Mouse (Mus musculus) gonadal fat pad, adult 2 months (tissue): ENCODE data around the gene Agtr1b. TPM values are rescaled to one million over a fixed set of nuclear protein-coding genes. Genes with fewer than 3 reads are reported as not detected.

Experiments used
- DNase-seq: peaks from one replicate; pipeline ENCODE4 v3.0.0-alpha.2; 2012; ENCODE audit warnings: low read depth
- polyA plus RNA-seq: library from polyadenylated mRNA; depleted of rRNA; stranded (reverse); fragments of >200 nt; gene quantifications from 2 replicates; pipeline ENCODE4 v1.2.3, GENCODE M21; 2012; rRNA removed

Gene Agtr1b
- polyA plus RNA-seq = 0.05 and 0.09 TPM in 2 replicates

DNA sequence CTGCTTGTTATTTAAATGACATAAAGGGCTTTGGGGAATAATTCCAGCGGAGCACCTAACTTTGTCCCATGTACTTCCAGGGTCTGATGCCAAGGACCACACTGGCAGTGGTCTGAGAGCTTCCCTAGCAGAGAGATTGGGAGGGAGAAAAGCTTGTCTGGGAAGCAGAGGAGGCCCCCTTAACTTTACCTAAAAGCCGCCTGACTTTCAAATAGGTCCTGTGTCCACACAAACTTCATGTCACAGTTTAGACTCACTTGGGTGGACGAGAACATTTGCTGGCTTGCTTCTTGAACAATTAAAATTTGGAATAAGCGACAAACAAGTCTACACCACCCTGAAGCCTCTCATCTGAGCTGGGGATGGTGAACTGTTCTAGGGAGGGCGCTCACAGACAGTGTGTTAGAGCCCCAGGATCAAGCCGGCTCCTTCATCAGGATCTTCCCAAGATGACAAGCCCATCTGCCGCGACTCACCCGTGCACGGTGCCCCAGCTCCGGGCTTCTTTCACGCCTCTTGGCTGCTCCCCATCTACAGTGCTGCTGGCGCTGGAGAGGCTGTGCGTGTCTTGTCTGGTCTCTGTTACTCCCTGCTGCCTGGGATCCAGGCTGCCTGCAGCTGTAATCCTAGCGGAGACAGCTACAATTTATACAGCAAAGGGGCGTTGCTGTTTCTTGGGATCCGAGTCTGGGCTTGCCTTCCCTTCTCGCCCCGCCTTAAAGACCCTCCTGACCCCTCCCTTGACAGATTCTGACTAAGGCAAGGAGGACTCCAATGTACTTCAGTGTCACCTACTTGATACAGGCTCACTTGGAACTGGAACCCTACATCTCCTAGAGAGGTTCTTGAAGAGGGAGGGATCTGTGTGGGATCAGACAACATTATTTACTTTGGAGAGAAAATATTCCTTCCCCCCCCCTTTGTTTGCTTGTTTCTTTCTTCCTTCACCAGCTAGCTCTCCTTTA is at the start of gene Agtr1b:
Gene Agtr1b (minus strand): TSS at position 620 of the 965 bp plus-strand sequence.
- DNase-seq = no peak

- DNase-seq = no peak
Measured at GRCm38 (mm10) chr3:20353598-20353997, 13.4 kb downstream of the Agtr1b start.

DNA sequence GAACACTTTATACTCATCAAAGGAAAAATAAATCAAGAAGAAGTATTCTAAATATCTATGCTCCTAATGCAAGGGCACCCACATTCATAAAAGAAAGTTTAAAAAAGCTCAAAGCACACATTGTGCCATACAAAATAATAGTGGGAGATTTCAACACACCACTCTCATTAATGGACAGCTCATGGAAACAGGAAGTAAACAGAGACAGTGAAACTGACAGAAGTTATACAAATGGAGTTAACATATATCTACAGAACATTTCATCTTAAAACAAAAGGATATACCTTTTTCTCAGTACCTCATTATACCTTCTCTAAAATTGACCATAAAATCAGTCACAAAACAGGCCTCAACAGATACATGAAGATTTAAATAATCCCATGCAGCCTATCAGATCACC is 18.8 kb downstream of the Agtr1b start:
- DNase-seq = no peak

GRCm38 (mm10) chr3:20340402-20340801 is 26.6 kb downstream of the Agtr1b start:
- DNase-seq = no peak

DNA sequence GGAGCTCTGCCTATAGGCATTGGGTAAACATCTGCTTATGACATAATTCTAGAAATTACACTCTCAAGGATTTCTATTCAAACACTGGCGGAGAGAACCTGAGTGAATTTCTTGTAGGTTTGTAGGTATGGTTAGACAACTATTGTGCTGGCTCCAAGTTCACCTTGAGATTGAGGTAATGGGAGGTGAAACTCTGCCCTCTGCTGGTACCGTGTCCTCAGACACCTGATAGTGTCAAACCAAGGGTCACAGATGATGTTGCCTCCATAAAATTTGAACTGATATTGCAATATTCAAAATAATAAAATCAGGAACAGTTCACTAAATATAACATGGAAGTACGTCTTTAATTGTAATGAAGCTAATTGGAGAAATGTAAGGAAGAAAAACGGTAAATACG is 32.3 kb downstream of the Agtr1b start:
- DNase-seq = no peak

DNA sequence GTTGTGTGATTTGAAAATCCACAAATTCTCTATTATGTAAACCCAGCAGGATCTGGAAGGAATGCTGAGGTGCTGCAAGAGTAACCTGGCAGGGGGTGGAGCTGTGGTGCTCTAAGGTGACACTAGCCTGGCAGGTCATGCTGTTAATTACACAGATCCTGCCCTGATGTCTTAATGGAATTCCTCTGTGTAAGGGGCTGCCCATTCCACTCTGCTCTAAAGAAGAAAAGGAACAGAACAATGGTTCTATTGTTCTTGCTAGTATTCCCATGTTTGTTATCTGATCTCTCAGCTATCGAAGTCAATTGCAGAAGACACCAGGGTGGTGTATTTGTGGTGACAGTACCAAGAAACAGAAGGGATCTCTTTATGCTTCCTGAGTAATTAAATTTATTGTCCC is 49.7 kb downstream of the Agtr1b start:
- no peak for DNase-seq

GRCm38 (mm10) chr3:20309142-20309541 is 57.8 kb downstream of the Agtr1b start:
- no peak for DNase-seq

GRCm38 (mm10) chr3:20307256-20307655 is 59.7 kb downstream of the Agtr1b start:
- DNase-seq = no peak

- no peak for DNase-seq
Measured at GRCm38 (mm10) chr3:20304758-20305352, 62.1 kb downstream of the Agtr1b start.

GRCm38 (mm10) chr3:20295546-20295945 is 71.4 kb downstream of the Agtr1b start:
- no peak for DNase-seq

DNA sequence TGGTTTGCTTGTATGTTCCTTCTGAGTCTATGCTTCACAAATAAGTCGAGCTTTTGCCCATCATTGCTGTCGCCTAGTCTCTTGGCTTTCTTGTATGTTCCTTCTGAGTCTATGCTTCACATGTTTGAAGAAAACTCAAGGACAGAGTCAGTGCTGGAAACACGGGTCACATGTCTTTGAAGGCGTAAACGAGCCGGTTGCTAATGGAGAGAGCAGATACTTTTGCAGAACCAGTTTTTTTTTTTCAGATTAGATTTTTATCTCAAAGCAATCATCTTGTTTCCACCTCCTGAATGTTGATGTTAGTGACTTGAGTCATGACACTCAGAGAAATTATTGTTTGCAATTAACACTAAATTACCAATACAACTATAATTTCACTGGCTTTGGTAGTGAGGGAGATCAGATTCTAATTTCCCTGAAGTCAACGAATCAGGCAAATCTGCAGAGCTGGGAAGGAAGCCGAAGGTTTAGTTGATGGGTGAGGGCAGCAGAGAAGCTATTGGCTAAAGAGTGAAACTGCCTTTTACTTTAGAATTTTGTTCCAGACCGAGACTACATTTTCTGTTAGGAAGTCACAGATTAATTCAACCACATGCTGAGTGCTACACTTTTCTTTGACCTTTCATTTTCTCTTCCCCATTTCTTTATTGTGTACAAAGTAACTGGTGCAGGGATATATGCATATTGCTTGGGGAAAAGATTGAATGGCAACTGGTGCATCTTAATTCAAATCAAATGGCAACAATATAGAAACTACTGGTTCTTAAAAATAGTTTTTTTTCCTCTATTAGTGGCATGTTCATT is 72.2 kb downstream of the Agtr1b start:
- DNase-seq = no peak

DNA sequence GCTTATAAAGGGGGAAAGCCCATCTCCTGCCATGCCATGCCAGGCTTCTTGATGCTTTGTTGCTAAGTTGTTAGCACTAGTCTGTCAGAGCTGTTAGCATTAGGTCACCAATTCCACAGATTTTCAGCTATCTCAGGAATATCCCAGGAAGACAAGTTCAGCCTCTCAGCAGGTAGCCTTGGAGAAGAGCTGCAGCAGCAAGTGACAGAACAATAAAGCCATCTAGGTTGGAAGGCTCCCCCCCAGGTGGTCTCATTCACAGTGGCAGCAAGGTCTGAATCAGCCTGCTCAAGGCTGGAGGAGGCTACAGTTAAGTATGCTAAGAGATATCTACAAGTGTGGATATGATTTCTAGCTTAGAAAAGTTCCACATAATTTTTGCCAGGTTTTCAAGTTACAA is 75.6 kb downstream of the Agtr1b start:
- DNase-seq = no peak

- DNase-seq = no peak
Measured at GRCm38 (mm10) chr3:20288761-20289160, 78.2 kb downstream of the Agtr1b start.

DNA sequence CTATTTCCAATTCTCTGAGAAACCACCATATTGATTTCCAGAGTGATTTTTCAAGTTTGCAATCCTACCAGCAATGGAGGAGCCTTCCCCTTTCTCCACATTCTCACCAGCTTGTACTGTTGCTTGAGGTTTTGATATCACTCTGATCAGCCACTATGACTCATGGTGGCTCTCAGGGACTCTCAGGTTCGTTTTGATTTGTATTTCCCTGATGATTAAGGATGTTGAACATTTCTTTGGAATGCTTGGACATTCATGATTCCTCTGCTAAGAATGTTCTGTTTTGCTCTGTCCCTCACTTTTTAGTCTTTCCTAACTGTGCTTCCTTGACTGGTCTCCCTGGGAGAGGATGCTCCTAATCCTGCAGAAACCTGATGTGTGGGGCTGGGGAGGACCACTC is 85.2 kb downstream of the Agtr1b start:
- no peak for DNase-seq

- DNase-seq = no peak
Measured at GRCm38 (mm10) chr3:20275633-20276032, 91.3 kb downstream of the Agtr1b start, which contains the start of gene Cpb1. Gene Cpb1, minus strand, starts transcription at chr3:20275733.

Other genes starting within 250 kb of the Agtr1b start
- 34.4 and 50.1 TPM in 2 replicates for gene Gyg, start 211.9 kb downstream of the Agtr1b start, polyA plus RNA-seq
- gene Cpa3, start 125.0 kb downstream of the Agtr1b start, polyA plus RNA-seq = 0.92 and 1.4 TPM in 2 replicates
- gene Cpb1, start 91.4 kb downstream of the Agtr1b start, polyA plus RNA-seq = 0.16 and 0.20 TPM in 2 replicates